Mouse (Mus musculus): ENCODE measurements around the gene Tceanc. TPM values are rescaled to one million over a fixed set of nuclear protein-coding genes. Genes with fewer than 3 reads are reported as not detected.

Gene Tceanc
- total RNA-seq, 2 experiments from 2014 or later = 5.8 to 7.7 TPM

DNA sequence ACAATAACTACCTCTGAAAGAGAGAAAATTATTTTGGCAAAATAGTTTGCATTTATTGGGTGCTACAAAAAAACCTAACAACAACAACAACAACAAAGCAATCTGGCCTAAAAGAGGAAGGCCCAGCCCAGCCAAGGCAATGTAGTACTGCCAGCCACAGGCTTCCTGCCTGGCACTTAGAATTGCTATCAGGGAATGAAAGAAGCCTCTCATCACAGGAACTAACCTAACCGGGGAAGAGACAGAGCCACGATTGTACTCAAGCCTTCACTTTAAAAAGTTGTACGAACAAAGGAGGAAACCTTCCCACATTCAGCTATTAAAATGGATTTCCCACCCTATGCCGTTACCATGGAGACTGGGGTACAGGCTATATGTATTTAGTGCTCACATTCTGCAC, 20.6 kb downstream of the Tceanc start:
- no peak for ATAC-seq (replicated peaks; ENCODE audit: low FRiP score, poor library complexity, severe bottlenecking)

DNA sequence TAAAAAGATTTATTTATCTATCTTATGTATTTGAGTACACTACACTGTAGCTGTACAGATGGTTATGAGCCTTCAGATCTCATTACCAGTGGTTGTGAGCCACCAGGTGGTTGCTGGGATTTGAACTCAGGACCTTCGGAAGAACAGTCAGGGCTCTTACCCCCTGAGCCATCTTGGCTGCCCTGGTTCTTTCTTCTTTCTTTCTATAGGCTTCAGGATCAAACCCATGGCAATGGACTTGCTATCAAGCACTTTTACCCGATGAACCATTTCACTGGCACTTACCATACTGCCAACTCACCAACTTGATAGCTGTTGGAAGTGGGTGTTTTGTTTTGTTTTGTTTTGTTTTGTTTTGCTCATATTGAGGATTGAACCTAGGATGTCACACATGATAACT, 23.3 kb downstream of the Tceanc start:
- ATAC-seq (replicated peaks; ENCODE audit: low FRiP score, poor library complexity, severe bottlenecking) = no peak

DNA sequence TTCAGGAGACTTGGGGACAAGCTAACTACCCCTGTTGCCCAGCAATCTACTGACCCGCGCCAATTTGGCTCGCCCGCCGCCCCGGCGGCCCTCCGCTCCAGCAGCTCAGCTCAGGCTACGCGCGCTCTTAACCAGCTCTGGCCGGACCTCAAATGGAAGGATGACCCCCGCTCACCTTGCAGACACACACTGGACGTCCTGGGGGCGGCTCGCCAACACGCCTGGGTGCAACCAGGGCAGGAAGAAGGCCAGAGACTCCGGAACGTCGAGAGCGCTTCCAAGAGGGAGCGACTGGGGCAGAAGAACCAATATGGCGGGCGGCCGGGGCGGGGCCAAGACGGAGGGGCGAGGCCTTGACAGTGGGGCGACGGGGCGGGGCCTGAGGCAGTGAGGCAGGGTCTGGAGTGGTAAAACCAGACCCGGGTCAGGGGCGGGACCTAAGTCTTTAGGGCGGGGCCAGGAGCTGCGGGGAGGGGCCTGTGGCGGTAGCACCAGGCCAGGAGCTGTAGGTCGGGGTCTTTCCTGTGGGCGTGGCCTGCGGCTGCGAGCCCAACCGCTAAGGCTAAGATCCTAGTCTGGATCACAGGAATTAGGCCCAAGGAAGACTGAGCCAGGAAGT, 38.9 kb downstream of the Tceanc start, which contains the start of gene Rab9:
Rab9 (minus strand) TSS at position 503 of the 619 bp plus-strand sequence.
- peak; percentile 97 for ATAC-seq (replicated peaks; ENCODE audit: low FRiP score, poor library complexity, severe bottlenecking)

DNA sequence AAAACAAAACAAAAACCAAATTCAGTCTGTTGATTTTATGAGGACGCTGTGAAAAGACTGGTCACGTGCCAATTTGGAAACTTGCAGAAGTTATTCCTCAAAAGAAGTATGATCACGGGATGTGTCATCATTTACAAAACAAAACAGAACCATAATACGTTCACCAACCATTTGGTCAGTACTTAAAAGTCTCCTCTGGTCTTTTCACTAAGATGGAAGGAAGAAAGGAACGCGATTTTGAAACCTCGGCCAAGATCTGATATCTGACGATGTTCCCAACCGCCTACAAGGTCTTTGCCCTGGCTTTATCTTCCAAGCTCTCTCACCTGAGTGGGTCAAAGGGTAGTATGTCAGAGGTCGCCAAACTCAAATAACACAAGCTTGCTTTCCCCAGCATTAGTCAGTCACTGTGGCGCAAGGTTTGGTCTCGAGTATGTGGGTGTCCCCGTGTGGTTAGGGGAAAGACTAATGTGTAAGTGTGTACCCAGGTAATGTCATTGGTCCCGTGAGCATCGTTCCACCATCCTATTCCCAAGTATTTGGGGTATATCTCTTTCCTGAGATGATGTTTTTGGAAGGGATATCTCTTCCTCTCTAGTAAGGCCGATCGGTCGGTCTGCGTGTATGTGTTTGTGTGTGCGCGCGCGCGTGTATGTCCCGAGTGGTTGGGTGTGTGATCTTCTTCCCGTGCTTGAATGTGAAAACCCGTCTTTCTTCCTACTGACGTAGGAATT, 39.6 kb downstream of the Tceanc start:
- ATAC-seq (replicated peaks; ENCODE audit: low FRiP score, poor library complexity, severe bottlenecking) = peak; percentile 56

DNA sequence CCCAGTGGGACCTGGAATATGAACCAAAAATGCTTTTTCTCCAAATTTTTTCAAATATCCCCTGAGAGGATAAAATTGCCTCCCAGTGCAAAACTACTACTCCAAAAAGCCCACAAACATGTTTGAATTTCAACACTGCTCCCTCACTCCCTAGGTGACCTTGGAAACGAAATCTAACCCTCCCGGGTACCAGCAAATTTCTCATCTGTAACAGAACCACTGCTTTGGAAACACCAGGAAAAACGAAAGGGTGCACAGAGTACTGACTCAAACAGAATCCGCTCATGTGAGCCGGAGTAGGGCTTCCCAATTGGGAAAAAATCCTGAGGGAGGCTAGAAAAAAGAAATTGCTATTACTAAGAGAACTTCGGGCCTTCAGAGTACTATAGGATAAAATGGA, 41.0 kb downstream of the Tceanc start:
- ATAC-seq (replicated peaks; ENCODE audit: low FRiP score, poor library complexity, severe bottlenecking) = no peak

DNA sequence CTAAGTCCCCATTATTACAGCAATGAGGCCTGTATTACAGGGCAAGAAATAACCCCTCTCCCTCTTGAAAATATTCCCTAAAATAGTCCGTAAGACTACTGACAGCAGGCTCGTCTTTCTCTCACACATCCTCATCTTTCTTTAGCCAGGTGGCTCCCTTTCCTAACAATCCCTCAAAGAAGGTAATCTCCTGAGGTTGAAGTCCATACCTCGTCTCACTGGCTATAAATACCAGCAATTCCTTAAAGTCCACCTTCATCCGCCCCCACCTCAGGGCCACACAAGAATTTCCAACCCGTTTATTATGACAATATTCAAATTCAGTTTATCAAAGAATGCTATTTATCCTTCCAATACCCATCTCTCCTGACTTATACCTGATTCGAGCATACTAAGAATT, 45.8 kb downstream of the Tceanc start:
- ATAC-seq (replicated peaks; ENCODE audit: low FRiP score, poor library complexity, severe bottlenecking) = no peak

DNA sequence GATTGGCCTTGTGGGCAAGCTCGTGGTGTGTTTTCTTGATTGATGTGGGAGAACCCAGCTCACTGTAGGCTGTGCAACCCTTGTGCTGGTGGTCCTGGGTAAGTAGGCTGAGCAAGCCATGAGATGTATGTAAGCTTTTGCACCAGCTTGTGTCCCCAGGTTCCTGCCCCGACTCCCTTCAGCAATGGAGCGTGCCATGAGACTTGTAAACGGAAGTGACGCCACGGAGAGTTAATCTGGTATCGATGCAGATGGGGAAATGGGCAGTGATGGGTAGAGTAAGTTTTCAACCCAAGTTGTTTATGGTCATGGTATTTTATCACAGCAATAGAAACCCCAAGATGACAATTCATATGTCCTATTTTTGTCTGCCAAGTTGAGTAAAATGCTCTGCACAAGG, 50.0 kb downstream of the Tceanc start:
- no peak for ATAC-seq (replicated peaks; ENCODE audit: low FRiP score, poor library complexity, severe bottlenecking)

DNA sequence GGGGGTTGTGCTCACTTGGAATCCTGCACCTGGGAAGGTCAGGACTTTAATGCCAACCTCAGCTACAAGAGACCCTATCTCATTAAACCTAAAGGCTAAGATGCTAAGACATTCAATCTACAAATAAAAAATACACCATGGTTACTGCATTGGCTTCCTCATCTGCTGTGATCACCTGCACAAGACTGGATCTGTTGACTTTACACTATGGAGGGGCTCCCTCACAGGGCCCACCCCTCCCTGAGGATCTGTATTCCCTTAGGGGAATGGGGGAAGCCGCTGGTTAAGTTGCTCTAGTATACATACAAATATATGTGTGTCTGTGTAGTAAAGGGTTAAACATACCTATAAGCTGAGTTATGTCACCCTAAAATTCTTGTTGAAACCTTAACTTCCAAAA, 62.8 kb downstream of the Tceanc start:
- ATAC-seq (replicated peaks; ENCODE audit: low FRiP score, poor library complexity, severe bottlenecking) = no peak

DNA sequence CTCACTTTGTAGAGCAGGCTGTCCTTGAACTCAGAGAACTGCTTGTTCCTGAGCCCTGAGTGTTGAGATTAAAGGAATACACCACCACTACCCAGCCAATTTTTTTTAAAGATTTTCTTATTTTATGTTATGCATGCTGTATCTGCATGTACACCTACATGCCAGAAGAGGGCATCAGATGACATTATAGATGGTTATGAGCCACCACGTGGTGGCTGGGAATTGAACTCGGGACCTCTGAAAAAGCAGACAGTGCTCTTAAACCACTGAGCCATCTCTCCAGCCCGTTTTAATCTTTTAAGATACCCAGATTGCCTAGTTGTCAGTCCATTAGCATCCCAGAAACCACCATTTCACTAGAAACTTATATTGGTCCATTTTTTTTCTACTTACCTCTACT, 64.0 kb downstream of the Tceanc start:
- ATAC-seq (replicated peaks; ENCODE audit: low FRiP score, poor library complexity, severe bottlenecking) = no peak

DNA sequence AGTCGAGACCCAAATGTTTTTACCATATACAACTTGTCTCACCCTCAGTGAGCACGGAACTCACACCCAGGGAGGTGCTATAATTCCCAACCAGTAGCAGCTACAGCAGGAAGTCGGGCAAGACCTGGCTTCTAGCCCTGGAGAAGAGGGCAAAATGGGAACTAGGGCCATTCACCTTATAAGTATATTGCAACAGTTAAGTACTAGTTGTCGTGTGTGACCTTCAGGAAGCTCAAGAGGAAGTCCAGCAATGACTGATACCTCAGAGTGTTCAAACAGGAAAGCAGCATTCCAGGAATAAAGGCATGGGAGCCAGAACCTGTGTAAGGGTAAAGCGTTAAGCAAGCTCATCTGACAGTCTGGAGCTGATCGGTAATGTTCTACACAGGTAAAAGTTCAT, 64.8 kb downstream of the Tceanc start:
- no peak for ATAC-seq (replicated peaks; ENCODE audit: low FRiP score, poor library complexity, severe bottlenecking)

Other genes with a start within 250 kb of the Tceanc start
- 5.4 and 30.6 TPM in 2 replicates for gene Trappc2, start 78.0 kb downstream of the Tceanc start, total RNA-seq (2015; ENCODE audit: low replicate concordance)
- gene Trappc2, start 78.0 kb downstream of the Tceanc start, total RNA-seq (2017; ENCODE audit: low replicate concordance) = 8.1 and 9.6 TPM in 2 replicates
- 0.77 and 1.5 TPM in 2 replicates for gene Ofd1, start 77.9 kb downstream of the Tceanc start, total RNA-seq (2015; ENCODE audit: low replicate concordance)
- gene Ofd1, start 77.9 kb downstream of the Tceanc start, total RNA-seq (2017; ENCODE audit: low replicate concordance) = 4.2 and 5.5 TPM in 2 replicates
- gene Rab9, start 38.7 kb downstream of the Tceanc start, total RNA-seq (2015; ENCODE audit: low replicate concordance) = 8.4 and 20.2 TPM in 2 replicates
- 12.0 and 21.6 TPM in 2 replicates for gene Rab9, start 38.7 kb downstream of the Tceanc start, total RNA-seq (2017; ENCODE audit: low replicate concordance)
- not detected in 2 replicates for gene Egfl6, start 67.2 kb upstream of the Tceanc start, total RNA-seq (2015; ENCODE audit: low replicate concordance)
- not detected in 2 replicates for gene Egfl6, start 67.2 kb upstream of the Tceanc start, total RNA-seq (2017; ENCODE audit: low replicate concordance)